Mouse (Mus musculus): ENCODE results near the gene Dffa. TPM values are rescaled to one million over a fixed set of nuclear protein-coding genes. Genes with fewer than 3 reads are reported as not detected.
A peak's percentile ranks its signal among the peaks of the same experiment; 100 is the strongest.

The Dffa gene
- polyA plus RNA-seq, 1 experiment from 2014 or later, result 26.9 TPM

DNA sequence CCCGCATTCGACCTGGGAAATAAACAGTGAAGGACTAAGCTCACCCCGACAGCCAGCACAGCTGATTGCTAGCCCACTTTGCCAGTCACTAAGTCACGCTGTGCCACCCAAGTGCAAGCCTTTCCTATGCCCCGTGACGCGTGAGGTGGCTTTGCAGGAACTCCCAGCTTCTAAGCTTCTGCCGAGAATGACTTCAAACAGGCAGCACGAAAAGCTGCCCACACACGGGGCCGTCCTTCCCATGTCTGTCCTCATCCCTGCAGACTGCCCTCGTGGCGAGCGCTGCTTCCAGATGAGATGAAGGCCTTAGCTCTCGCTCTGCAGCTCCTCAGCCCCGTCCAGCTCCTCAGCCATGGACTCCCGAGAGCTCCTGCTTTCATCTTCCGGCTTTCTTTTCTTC is 24.5 kb downstream of the Dffa start:
- Histone ChIP-seq H3K9me3 (ENCODE audit: control insufficient read depth) (no peaks in the 10 kb centered on the region), H3K4me3 (ENCODE audit: low read depth, low read length) (no peak overlapping the region), H3K4me2 (replicated peaks; ENCODE audit: low read depth) (no peak overlapping the region), H3K4me1 (replicated peaks; ENCODE audit: control insufficient read depth, insufficient read depth, low read length) (no peaks in the 10 kb centered on the region), H3K9ac (ENCODE audit: low read depth, low read length) (no peak overlapping the region), H3K27me3 (replicated peaks; ENCODE audit: control insufficient read depth, insufficient read depth, low read length) (no peaks in the 10 kb centered on the region), H3K27ac (ENCODE audit: low read depth, low read length) (no peak overlapping the region), H3K36me3 (ENCODE audit: control insufficient read depth, insufficient read depth) (no peaks in the 10 kb centered on the region; the same call in 1 of the 2 replicates)
- no peak for ATAC-seq
- no peak for TF ChIP-seq CTCF (IDR thresholded peaks at IDR 0.05; ENCODE audit: low read depth)
- WGBS, result 70% methylated on average over 18 of the region's 18 CpGs

DNA sequence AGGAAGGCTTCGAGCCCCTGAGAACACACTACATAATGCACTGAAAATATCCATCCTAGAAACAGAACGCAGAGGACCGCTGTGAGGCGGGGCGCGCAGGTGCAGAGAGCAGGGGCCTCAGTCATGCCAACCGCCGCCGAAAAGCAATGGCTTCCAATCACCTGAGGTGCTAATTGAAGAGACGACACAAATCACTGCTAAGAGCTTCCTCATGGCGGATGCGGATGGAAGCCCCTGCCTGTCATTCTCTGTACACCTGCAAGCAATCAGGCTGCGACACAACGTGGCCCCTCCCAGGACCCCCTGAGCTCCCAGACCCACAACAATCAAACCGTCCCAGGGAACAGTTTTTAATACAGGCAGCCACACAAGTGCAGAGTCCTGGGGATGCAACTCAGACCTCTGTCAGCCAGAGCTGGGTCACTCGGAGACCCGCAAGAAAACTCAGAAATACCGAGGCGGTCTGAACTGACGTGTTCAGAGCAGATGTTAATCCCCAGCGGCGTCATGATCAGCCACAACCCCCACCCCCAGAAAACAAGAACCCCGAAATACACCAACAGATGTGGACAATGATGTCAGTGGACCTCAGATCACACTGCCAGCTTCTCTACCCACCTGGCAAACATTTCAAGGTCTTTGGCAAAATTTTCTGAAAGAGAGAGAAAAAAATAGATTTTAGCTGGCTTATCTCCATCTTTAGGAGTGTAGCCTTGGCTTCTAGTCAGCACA is 27.2 kb downstream of the Dffa start:
- Histone ChIP-seq H3K9ac (ENCODE audit: low read depth, low read length) (no peak overlapping the region), H3K4me3 (ENCODE audit: low read depth, low read length) (no peak overlapping the region), H3K4me2 (replicated peaks; ENCODE audit: low read depth) (no peak overlapping the region), H3K27ac (ENCODE audit: low read depth, low read length) (no peak overlapping the region), H3K36me3 (ENCODE audit: control insufficient read depth, insufficient read depth) (no peaks in the 10 kb centered on the region; the same call in 1 of the 2 replicates), H3K9me3 (ENCODE audit: control insufficient read depth) (no peaks in the 10 kb centered on the region), H3K4me1 (replicated peaks; ENCODE audit: control insufficient read depth, insufficient read depth, low read length) (no peaks in the 10 kb centered on the region), H3K27me3 (replicated peaks; ENCODE audit: control insufficient read depth, insufficient read depth, low read length) (no peaks in the 10 kb centered on the region)
- ATAC-seq, result no peak
- TF ChIP-seq CTCF (IDR thresholded peaks at IDR 0.05; ENCODE audit: low read depth), result no peak
- 93% methylated on average over 23 of the region's 23 CpGs for WGBS

DNA sequence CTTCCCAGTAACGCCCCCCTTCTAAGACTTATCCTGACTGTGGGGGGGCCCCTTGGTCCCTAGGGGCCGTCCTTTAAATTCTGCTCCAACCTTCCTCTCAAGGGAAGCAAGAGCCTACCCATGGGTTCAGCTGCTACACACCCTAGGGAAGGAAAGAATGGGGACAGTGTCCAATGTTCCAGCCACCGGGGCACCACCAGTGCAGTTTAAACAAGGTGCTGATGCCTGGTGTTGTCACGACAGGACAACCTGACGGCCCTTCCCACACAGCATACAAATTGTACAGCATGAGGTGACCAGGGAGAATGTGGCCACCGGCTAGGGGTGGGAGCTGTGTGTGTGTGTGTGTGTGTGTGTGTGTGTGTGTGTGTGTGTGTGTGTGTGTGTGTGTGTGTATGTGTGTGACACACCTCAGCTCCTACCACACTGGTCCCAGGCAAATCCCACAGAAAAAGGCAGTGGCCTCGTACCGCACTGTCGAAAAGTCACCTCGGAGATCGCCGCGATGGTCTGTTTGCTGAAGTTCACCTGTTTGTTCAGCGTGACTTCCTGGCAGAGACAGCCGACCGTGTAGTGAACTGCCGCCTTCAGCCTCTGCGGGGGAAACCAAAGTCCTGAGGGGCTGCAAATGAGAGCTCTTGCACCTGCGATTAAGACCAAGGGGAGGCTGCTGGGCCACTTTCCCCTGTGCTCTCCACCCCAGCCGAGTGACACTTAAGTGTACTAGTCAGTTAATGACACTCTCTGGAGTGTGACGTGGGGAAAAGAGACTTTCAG is 28.0 kb downstream of the Dffa start:
- no peak overlapping the region for H3K27ac ChIP-seq (ENCODE audit: low read depth, low read length)
- H3K27me3 ChIP-seq (replicated peaks; ENCODE audit: control insufficient read depth, insufficient read depth, low read length), result no peaks in the 10 kb centered on the region
- no peaks in the 10 kb centered on the region for H3K9me3 ChIP-seq (ENCODE audit: control insufficient read depth)
- 54% methylated on average over 21 of the region's 21 CpGs for WGBS
- no peak for TF ChIP-seq CTCF (IDR thresholded peaks at IDR 0.05; ENCODE audit: low read depth)
- no peak for ATAC-seq
- no peaks in the 10 kb centered on the region for H3K4me1 ChIP-seq (replicated peaks; ENCODE audit: control insufficient read depth, insufficient read depth, low read length)
- no peak overlapping the region for H3K4me3 ChIP-seq (ENCODE audit: low read depth, low read length)
- H3K36me3 ChIP-seq (ENCODE audit: control insufficient read depth, insufficient read depth), result no peaks in the 10 kb centered on the region; the same call in 1 of the 2 replicates
- no peak overlapping the region for H3K4me2 ChIP-seq (replicated peaks; ENCODE audit: low read depth)
- no peak overlapping the region for H3K9ac ChIP-seq (ENCODE audit: low read depth, low read length)

DNA sequence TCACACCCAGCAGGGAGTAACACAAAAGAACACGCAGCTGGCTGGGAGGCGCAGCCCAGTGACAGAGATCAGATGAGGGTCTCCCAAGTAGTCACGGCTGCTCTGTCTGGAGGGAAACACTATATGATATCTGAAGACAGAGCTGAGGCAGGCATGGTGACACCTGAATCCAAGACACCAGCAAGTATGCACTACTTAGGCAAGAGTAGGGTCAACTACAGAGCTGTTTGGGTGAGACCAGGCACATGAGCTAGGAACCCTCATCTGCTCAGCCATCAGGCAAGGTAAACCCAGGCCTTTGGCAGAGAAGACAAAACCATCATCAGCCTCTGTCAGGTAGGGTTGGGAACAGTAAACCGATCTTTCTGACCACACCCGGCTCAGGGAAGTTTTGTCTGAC is 29.4 kb downstream of the Dffa start:
- Histone ChIP-seq H3K4me3 (ENCODE audit: low read depth, low read length) (no peak overlapping the region), H3K36me3 (ENCODE audit: control insufficient read depth, insufficient read depth) (no peaks in the 10 kb centered on the region), H3K4me2 (replicated peaks; ENCODE audit: low read depth) (no peak overlapping the region), H3K9me3 (ENCODE audit: control insufficient read depth) (no peaks in the 10 kb centered on the region), H3K27me3 (replicated peaks; ENCODE audit: control insufficient read depth, insufficient read depth, low read length) (no peaks in the 10 kb centered on the region), H3K27ac (ENCODE audit: low read depth, low read length) (no peak overlapping the region), H3K4me1 (replicated peaks; ENCODE audit: control insufficient read depth, insufficient read depth, low read length) (no peaks in the 10 kb centered on the region), H3K9ac (ENCODE audit: low read depth, low read length) (no peak overlapping the region)
- WGBS, result 73% methylated on average over 5 of the region's 5 CpGs
- ATAC-seq, result no peak
- TF ChIP-seq CTCF (IDR thresholded peaks at IDR 0.05; ENCODE audit: low read depth), result no peak

DNA sequence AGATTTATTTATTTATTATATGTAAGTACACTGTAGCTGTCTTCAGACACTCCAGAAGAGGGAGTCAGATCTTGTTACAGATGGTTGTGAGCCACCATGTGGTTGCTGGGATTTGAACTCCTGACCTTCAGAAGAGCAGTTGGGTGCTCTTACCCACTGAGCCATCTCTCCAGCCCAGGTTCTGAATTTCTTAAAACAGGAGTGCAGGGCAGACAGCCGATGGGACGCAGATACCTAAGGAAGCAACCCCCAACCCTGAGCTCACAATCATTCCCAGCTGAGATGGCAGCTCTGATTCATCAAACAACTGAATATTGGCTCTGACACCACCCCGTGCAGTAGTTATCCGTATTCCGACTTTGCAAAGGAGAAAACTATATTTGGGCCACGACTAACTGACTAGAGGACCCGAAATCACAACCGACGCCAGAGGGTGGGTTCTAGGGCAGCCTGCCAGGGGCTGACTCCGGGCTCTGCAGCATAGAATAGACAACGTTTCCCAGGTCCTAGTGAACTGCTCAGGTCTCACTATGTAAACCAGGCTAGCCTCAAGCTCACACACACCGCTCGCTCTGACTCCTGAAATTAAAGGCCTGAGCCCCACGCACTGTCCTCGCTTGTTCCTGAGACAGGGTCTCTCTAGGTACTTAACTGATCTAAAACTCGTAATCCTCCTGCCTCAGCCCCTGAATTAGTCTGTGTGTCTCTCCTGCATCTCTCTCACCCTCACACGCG is 32.3 kb downstream of the Dffa start:
- peak overlapping the region; percentile 49; the same call in 1 of the 2 replicates for H3K9ac ChIP-seq (ENCODE audit: low read depth, low read length)
- H3K4me3 ChIP-seq (ENCODE audit: low read depth, low read length), result peak overlapping the region; percentile 47
- no peak for TF ChIP-seq CTCF (IDR thresholded peaks at IDR 0.05; ENCODE audit: low read depth)
- H3K27me3 ChIP-seq (replicated peaks; ENCODE audit: control insufficient read depth, insufficient read depth, low read length), result no peaks in the 10 kb centered on the region
- no peaks in the 10 kb centered on the region for H3K9me3 ChIP-seq (ENCODE audit: control insufficient read depth)
- H3K27ac ChIP-seq (ENCODE audit: low read depth, low read length), result no peak overlapping the region
- no peak for ATAC-seq
- no peaks in the 10 kb centered on the region for H3K4me1 ChIP-seq (replicated peaks; ENCODE audit: control insufficient read depth, insufficient read depth, low read length)
- WGBS, result 61% methylated on average over 18 of the region's 18 CpGs
- peak overlapping the region; percentile 73 for H3K4me2 ChIP-seq (replicated peaks; ENCODE audit: low read depth)
- H3K36me3 ChIP-seq (ENCODE audit: control insufficient read depth, insufficient read depth), result no peaks in the 10 kb centered on the region
